Mouse (Mus musculus): ENCODE measurements around the gene Slco2b1.

Gene Slco2b1

DNA sequence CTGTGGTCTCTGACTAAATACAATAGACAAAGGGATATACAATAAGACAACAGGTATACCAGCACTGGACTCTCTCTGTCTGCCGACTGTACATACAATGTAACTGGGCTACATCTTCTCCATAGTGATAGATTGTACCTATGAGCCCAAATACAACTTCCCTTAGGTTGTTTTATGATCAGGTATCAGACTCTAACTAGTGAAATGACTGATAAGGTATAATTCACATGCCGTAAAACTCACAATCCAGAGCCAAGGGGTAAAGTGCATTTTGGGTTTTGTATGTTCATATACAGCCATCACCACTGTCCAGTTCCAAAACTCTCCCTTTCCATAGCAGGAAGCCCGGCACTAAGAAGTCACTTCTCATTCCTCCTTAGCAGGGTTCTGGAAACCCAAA lies 17.8 kb downstream of the Slco2b1 start:
- no peak for DNase-seq (ENCODE audit: low spot score)

DNA sequence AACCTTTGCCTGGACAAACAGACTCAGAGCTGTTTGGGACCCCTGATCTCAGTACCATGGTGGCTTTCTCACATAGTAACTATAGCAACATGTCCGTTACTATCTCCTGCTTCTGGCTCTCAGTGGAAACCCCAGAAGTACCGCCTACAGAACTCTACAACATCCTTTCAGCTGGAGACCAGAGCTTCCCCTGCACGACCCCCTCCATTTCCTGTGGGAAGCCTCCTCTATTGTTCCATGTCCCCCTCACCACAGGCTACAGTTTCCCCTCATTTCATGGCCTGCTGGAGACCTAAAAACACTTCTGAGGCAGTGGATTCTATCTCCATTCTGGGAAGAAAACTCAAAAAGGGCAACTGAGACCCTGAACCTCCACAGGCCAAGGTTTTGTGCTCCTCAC lies 18.7 kb downstream of the Slco2b1 start:
- no peak for DNase-seq (ENCODE audit: low spot score)

DNA sequence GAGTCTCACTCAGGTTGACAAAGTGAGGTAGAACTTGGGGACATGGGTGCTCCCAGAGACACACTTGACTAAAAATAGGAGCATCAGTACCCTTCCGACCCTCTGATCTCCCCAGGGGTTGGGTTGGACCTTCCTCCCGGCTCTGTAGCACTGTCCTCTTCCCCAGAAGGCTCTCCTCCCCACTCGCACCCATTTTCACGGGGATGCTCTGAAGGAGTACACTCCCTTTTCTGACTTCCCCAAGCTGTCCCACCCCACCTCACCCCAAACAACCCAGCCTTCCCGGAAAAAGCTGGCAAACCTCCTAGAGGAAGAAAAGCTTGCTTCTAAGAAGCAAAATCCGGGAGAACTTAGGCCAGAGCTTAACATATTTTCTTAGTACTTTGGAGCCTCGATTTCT lies 20.3 kb downstream of the Slco2b1 start:
- DNase-seq (ENCODE audit: low spot score), result no peak

DNA sequence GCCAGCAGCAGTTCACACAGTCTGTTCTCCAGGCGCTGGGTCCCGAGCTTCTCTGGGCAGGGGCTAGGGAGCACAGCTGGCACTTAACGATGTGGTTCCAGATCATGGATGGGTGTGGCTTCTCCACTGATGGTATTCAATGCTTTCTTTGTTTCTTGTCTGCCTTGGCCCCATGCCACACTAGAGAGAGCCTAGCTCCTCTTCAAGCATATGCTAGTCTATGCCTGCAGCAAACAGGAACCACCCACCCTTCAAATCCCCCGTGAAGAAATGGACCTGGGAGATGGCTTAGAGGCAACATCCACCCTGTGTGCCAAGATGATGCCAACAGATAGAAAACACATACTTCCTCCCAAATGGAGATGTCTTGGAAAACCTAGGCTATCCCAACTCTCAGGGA lies 27.1 kb downstream of the Slco2b1 start:
- peak; percentile 25 for DNase-seq (ENCODE audit: low spot score)

DNA sequence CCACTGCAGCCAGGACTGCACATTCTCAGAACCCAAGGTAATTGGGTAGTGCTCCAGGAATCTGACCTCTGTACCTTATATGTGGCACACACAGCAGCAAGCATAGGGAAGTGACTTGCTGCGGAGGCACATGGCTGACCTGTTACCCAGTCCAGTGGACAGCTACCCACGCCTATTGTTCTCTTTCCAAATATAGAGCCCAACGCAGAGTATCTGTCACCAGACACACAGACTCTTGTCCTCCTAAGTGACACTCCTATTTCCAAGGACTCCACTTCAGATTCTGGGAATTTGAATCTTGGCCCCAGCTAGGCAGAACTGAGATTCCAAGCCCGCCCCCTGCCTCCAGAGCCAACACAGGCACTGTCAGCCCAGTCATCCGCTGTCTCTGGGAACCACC lies 30.4 kb downstream of the Slco2b1 start:
- DNase-seq (ENCODE audit: low spot score), result no peak

DNA sequence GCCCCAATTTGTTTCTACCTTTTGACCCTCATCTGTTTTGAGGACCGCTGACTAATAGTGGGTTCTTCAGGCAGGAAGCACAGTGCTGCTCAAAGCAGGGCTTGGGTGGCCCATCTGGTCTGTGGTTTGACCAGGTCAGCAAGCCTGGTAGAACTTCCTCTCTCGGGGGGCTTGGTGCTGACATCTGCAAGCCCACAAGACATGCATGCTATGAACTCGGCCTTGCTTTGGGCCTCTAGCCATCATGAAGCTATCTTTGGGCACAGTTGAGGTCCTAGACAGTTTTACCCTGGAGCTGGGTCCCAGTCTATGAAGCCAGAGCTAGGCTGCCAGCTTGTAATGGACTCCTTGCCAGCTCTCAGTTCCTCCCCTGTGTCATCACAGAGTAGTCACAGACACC lies 36.2 kb downstream of the Slco2b1 start:
- DNase-seq (ENCODE audit: low spot score), result no peak

DNA sequence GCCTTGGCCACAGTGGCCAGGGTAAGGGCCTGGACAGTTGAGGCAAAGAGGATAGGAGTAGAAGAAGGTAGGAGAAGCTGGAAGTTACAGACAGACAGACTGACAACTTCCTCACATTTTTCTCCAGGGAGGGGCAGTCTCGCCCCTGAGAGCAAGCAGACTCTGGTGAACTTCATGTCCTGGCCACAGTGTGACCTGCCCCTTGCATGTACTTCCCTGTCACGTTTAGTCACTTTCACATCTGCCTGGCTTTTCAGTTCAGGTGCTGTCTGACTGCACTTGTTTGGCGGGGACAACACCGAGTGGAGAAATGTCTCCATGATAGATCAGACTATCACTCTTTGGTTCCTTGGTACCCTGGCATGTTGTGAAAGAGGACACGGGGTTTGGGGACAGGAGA lies 36.9 kb downstream of the Slco2b1 start:
- no peak for DNase-seq (ENCODE audit: low spot score)

DNA sequence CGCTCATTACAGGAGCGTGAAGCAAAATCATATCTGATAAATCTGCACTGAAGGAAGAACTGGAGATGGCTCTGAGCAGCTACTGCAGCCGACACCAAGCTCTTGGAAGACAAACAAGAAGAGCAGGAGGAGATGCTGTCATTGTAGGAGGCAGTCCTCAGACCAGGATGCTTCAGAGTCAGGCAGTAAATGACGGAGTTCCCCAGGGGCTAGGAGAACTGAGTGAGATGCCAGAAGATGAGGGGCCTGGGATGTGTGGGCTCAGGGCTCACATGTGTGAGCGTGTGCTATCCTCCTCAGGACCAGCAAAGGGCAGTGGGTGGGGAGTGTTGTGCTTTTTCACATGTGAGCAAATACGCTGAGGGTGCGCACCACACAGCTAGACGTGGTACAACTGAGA lies 38.0 kb downstream of the Slco2b1 start:
- peak; percentile 66 for DNase-seq (ENCODE audit: low spot score)

DNA sequence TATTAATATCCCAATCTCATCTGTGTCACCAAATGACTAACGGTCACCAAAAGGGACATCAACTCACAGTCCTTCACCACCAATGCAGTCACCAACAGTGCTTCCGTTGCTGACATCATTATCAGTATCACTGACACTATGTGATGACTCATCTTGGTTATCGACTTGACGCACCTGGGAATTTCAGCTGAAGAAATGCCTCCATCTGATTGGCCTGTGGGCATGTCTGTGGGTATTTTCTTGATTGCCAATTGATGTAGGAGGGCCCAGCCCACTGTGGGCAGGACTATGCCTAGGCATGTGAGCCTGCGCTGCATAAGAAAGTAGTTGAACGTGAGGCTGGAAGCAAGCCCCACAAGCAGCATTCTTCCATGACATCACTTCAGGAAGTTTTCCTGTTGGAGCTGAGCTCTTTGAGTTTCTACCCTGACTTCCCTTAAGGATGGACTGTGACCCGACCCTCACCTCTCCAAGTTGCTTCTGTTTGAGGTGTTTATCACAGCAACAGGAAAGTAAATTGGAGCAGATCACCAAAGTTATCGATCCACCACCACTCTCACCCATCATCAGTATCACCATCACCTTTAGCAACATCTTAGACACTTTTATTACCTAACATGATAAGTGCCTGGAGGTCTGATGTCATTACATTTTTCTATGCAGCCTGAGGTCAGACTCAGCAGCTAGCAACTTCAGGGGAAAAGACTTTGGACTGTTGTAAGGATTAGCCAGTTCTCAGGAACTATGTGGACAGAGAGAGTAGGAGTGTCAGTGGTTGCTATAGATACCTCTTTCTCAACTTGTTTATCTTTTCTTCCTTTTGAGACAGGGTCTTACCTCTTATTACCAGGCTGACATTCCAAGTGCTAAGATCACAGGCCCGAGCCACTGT lies 39.4 kb downstream of the Slco2b1 start:
- DNase-seq (ENCODE audit: low spot score), result no peak

DNA sequence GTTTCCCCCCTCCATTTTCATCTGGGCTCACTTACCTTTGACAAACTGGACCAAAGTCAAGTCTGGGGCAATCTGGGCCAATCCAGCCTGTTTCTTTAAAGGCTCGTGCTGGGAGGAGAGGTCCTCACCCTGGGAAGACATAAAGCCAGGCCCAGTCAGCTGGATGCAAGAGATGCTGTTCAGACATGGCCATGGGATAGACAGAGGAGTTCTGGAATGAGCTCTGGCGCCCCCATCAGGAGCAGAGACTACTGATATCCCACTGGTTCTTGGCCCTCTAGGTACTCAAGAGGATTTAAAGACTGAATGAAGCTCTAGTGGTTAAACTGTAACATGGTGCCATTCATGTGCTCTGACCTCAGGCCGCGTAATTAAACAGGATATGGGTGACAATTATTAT lies 40.2 kb downstream of the Slco2b1 start:
- no peak for DNase-seq (ENCODE audit: low spot score)

DNA sequence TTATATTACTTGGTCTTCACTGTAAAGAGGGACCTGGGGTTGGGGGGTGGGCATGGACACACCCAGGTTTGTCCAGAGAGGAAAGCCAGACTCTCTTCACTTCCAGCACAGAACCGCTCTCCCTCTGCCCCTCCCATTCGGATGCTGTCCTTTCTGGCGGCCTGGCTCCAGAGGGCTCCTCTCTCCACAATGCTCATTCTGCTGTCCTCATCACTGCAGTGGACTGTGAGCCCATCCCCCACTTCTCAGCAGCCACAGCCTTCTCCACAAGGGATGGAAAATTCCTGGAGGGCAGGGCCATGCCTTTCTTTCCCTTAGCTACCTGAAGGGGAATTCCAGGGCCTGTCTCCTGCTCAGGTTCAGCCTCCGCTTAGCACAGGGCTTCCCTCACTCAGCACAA lies 42.3 kb downstream of the Slco2b1 start:
- DNase-seq (ENCODE audit: low spot score), result peak; percentile 77

DNA sequence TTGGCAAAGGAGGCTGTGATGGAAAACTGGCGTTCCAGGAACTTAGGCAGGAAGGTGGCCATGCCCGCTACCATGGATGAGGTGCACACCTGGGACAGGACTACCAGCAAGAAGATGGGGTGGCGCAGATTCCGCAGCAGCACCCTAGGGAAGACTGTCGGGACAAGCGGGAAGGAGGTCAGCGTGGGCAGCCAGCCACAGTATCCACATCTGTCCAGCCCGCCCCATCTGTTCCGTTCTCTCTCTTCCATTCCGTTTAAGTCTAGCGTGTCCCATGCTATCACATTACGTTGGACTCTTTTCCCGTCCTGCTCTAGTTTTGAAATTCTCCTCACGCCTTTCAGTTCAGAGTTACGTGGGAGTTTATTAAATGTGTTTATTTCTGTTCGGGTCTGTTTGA lies 44.0 kb downstream of the Slco2b1 start:
- no peak for DNase-seq (ENCODE audit: low spot score)

DNA sequence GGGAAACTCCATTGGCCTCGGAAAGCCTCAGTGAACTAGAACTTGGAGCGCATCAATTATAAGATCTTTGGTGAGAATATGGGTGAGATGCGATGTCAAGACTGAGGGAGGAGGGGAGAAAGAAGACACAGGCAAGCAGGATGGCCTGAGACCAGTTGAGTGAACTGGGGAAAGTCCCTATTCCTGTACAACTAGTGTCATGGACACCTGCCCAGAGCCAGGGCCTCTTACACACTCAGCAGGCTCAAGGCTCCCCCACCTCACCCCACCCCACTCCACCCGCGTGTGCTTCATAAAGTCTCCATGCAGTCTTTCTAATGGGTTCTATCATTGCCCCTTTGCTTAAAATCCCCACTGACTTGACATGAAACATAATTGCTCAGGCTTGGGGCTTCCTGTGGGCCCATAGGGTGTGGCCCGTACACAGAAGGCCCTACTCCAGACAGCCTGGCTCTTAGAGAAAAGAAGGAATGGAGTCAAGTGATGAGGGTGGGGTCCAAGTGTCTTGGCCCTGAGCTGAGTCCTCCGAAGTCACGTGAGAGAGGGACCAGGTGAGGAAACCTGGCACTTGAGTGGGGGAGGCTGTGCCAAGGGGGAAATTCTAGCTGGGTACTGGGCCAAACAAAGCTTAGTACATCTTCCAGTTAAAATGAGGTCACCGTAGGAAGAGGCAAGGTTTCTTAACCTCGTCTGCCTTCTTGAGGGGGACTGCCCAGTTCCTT lies 45.2 kb downstream of the Slco2b1 start:
- DNase-seq (ENCODE audit: low spot score), result no peak

DNA sequence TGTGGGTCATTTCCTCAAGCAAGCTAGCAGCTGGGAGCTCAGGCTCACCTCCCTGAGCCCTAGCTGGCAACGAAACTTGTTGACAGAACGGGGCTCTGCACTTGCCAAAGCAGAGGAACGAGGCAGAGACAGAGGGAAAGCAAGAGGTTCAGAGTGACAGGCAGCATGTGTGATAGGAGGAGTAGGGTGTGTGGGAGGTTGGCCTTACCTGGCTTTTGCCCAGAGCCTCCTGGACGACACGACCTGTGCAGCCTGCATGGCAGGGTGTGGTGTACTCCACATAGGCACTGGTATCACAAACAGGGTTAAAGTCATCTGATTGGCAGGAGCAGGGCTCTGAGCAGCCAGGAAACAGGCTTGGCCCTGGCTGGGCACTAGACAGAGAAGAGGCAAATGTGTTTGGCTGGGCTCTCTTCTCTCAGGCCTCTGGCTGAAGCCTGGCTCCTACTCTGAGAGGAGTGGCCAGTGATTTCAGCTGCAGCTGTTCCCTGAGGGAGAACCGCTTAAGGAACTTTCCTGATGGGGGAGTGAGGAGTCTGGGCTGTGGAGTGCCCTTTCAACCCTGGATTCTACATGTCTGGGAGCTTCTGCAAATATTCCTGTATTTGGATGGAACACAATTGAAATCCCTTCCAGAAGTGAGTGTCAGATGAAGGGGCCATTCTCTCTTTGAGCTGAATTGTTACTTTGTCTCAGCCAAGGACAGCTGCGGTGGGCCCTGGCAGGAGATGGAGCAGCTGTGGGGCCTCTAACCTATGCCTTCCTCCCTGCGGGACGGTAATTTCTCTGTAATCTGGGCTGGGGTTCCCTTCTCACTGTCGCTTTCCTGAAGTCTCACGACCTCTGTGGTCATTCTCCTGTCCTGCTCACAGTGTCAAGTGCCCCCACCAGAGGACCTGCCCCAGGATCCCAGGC lies 46.3 kb downstream of the Slco2b1 start:
- DNase-seq (ENCODE audit: low spot score), result peak; percentile 47

DNA sequence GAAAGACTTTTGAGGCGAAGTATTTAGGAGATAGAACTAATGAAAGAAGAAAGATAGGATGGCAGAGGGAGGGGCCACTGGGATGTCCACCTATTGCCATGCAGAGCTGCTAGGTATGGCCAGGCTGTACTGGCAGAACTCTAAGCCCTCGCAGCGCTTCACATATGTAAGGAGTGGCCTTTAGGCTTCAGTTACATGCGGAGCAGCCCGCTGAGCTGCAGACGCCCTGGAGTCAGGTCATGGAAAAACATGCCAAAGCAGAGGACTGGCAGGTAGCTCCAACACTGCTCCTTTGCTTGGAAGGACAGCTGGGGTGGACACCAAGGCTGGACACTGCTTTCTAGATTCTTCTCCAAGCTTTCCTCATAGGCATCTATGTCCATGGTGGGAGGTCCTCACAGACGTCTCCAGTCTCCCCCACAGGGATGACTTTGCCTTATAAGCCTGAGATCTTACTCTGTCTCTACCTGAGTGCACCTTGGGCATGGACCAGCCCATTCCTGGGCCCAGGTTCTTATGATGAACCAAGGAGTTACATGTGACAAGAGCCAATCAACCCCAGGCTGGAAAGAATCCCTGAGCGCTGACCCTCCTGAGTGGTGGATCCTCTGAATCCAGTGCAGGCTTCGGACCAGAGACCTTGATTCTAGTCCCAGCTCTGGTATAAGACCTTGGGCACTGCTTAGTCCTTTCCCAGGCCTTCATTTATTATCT lies 47.5 kb downstream of the Slco2b1 start:
- DNase-seq (ENCODE audit: low spot score), result no peak

DNA sequence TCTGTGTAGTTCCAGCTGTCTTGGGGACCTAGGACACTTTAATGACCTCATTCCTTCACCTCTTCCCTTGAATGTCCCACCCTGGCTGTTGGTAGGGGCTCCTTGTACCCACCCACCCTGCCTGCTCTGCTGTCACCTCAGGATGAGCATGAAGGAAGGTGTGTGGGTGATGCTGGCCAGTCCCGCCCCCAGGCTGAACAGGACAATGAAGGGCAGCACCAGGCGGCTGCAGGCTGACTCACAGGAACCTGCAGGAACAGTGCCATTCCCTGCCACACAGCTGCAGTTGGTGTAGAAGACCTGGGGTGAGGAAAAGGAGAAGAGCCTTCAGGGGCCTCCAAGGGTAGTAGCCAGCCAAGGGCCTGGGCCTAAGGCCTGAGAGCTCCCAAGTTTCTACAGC lies 48.8 kb downstream of the Slco2b1 start:
- DNase-seq (ENCODE audit: low spot score), result peak; percentile 48

DNA sequence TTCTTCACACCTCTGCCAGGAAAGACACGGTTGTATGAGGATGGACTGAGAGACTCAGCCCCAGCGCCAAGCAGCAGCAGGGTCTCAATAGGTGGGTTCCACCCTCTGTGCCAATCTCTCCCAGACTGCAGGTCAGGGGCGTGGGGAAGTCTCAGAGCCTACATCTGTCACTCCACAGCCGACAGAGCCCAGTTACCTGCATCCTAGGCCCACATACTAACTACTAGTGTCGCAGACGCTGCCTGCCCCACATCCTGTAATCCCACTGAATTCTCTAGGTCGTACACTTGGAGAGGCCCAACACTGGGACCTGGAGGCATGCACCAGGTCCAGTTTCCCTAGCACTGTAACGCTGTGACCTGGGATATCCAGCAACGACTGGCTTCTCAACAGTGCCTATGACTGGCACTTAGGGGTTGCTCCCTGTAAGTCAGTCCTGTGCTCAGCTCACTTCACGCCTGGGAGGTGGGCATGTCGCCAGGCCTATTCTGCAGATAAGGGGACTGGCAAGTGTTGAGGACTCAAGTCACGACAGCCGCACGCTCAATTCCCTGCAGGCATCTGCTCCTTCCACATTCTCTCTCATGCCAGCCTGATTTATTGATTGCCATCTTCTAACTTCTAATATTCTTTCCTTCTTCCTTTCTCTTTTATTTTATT lies 49.4 kb downstream of the Slco2b1 start:
- DNase-seq (ENCODE audit: low spot score), result peak; percentile 68

DNA sequence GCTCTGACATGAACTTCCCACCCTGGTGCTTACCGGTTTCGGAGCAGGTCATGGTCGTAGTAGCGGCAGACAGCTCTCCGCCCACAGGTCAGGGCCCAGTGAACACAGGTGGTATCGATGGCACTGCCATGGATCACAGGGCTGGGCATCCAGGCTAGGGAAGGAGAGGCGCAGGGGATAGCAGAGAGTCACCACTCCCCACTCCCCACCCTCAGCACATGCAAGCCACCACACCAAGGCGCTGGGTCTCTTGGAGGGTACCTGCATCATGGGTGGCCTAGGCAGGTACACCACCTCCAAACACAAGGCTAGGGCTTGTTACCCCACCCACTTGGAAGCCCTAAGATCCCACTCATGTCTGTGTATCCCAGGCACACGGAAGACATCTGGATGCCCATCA lies 50.1 kb downstream of the Slco2b1 start:
- DNase-seq (ENCODE audit: low spot score), result no peak

DNA sequence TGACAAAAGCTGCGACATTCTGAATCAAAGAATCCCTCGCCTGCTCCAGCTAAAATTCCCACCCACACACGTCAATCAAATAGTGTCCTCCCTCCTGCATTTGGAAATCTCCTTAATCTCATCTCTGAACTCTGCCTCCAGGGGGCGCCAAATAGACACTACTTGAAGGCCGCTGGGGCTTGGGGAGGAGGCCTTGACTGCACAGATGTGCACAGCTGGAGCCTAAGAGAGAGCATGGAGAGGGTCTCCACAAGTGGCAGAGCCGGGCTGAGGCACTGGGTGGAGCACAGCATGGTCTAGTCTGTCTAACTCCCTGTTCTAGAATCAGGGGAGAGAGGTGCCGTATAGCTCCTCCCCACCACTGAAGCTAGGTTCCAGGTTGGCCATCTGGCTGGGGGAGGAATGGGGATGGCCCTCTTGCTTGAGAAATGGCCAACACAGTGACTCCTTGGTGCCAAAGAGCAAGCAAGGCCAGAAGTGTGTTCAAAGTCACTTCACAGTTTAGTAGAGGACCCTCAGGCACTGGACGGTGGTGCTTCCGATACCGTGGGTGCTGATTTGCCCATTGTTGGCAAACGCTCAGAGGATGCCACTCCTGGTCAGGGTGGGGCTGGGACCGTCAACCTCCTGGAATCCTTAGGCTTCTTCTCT lies 51.6 kb downstream of the Slco2b1 start:
- peak; percentile 86 for DNase-seq (ENCODE audit: low spot score)

DNA sequence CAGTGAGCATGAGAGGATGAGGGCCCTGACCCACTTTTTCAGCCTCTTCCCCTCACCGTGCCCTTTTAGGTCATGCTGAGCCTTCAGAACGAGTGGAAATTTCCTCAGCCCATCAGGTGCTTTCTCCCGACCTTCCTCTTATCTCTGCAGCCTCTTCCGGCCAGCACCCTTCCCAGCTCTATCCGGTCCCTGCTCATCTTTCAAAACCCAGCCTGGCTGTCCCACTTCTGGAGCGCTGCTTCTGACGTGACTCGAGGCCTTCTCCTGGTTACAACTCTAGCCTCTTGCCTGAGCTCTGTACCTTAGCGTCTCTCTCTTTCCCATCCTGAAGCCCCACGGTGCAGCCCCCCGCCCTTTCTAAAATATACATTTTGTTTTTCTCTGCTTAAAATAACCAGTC lies 56.9 kb downstream of the Slco2b1 start:
- no peak for DNase-seq (ENCODE audit: low spot score)

DNA sequence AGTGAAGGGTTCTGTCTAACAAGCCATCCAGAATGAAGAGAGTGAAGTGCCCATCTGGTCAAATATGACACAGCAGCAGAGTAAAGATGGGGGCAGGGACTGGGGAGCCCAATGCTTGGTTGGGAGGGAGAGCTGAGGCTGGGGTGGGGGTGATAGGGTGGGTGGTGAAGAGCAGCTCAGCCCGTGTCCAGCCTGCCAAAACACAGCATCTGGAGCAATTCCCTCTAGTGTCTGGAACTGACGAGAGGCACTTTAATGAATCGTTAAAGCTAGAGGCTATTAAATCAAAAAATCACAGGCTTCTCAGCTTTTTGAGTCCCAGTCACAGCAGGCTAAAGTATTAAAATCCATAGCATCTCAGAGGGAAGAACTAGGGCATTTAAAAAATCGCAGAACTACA lies 61.6 kb downstream of the Slco2b1 start:
- peak; percentile 71 for DNase-seq (ENCODE audit: low spot score)

All from MN1 (cell line).